Mouse (Mus musculus) lung, postnatal 25 days (tissue): Measurements from ENCODE around the gene Gm11168.
"Not testable (repeated sequence)": the region's sequence is repeated elsewhere in the genome, so short reads cannot be mapped to it uniquely, and the experiment has no call there.

Experiments
- DNase-seq: peaks from one replicate; pipeline ENCODE4 v3.0.0; 2022; ENCODE audit warnings: low spot score

The Gm11168 gene

GRCm38 (mm10) chr9:3002794-3003396, at the start of gene Gm11168:
Gm11168 (plus strand) TSS chr9:3003346.
- DNase-seq = peak; percentile 3

GRCm38 (mm10) chr9:3000445-3000972, 2.6 kb upstream of the Gm11168 start, which contains the start of gene Gm10722:
Gm10722 (plus strand) TSS chr9:3000922.
- not testable (repeated sequence) for DNase-seq

- peak; percentile 31 for DNase-seq
Observed at GRCm38 (mm10) chr9:3001006-3001405, 2.1 kb upstream of the Gm11168 start.

- peak; percentile 100 for DNase-seq
Observed at GRCm38 (mm10) chr9:3001948-3002659, 1.0 kb upstream of the Gm11168 start.

- not testable (repeated sequence) for DNase-seq
Observed at GRCm38 (mm10) chr9:3006179-3006578, 3.0 kb downstream of the Gm11168 start.

GRCm38 (mm10) chr9:3006636-3007035, 3.5 kb downstream of the Gm11168 start:
- DNase-seq = peak; percentile 89

- DNase-seq = not testable (repeated sequence)
Observed at GRCm38 (mm10) chr9:3007272-3007671, 4.1 kb downstream of the Gm11168 start.

- not testable (repeated sequence) for DNase-seq
Observed at GRCm38 (mm10) chr9:3009331-3009730, 6.2 kb downstream of the Gm11168 start.

- DNase-seq = not testable (repeated sequence)
Observed at GRCm38 (mm10) chr9:3012054-3012621, 9.0 kb downstream of the Gm11168 start.

GRCm38 (mm10) chr9:3012733-3013279, 9.7 kb downstream of the Gm11168 start, which contains the start of gene Gm10721:
Gm10721 (plus strand) TSS chr9:3013140.
- not testable (repeated sequence) for DNase-seq

GRCm38 (mm10) chr9:3015354-3015753, 12.2 kb downstream of the Gm11168 start, which contains the start of gene Gm10720:
Gm10720 (plus strand) TSS chr9:3015654.
- DNase-seq = not testable (repeated sequence)

- peak; percentile 5 for DNase-seq
Observed at GRCm38 (mm10) chr9:3015896-3016295, 12.8 kb downstream of the Gm11168 start.

GRCm38 (mm10) chr9:3017108-3017507, 14.0 kb downstream of the Gm11168 start, which contains the start of gene Gm10719:
Gm10719 (plus strand) TSS chr9:3017408.
- not testable (repeated sequence) for DNase-seq

- DNase-seq = not testable (repeated sequence)
Observed at GRCm38 (mm10) chr9:3018944-3019343, 15.8 kb downstream of the Gm11168 start.

GRCm38 (mm10) chr9:3019835-3020727, 16.9 kb downstream of the Gm11168 start:
- DNase-seq = peak; percentile 87

GRCm38 (mm10) chr9:3022316-3023008, 19.3 kb downstream of the Gm11168 start:
- peak; percentile 87 for DNase-seq

- DNase-seq = peak; percentile 50
Observed at GRCm38 (mm10) chr9:3023312-3023984, 20.3 kb downstream of the Gm11168 start, which contains the start of gene Gm10718. Gm10718 (plus strand) TSS chr9:3023547.

- peak; percentile 79 for DNase-seq
Observed at GRCm38 (mm10) chr9:3023985-3024648, 21.0 kb downstream of the Gm11168 start.

- peak; percentile 65 for DNase-seq
Observed at GRCm38 (mm10) chr9:3024912-3025467, 21.8 kb downstream of the Gm11168 start, which contains the start of gene Gm10717. Gm10717 (plus strand) TSS chr9:3025417.
